Mouse (Mus musculus) MEL (cell line): ENCODE measurements around the gene Unc45b. TPM values are rescaled to one million over a fixed set of nuclear protein-coding genes. Genes with fewer than 3 reads are reported as not detected.

Experiments used
- DNase-seq: peaks from one replicate; pipeline ENCODE4 v3.0.0; 2011; ENCODE audit warnings: low read depth, low spot score
- H3K27ac ChIP-seq: 2 replicates; pipeline ENCODE4 v1.5.1; 2012; ENCODE audit warnings: low read depth, mild to moderate bottlenecking, control low read depth, low read length, moderate library complexity; ENCODE audit not compliant: control insufficient read depth
- H3K27me3 ChIP-seq, 2 experiments: fragments of 150-350 bp in 1 of 2; sonication (generic) in 1 of 2; 2 replicates each; pipeline ENCODE4 v1.6.1; 2012; ENCODE audit warnings: low read length in 2 of 2, mild to moderate bottlenecking in 2 of 2, improper control_type of control experiment in 1 of 2, moderate library complexity in 1 of 2; ENCODE audit not compliant: insufficient read depth in 2 of 2, control insufficient read depth in 1 of 2
- H3K36me3 ChIP-seq, 2 experiments: 2 replicates each; pipeline ENCODE4 v1.6.1; 2012 to 2014; ENCODE audit warnings: low read length in 2 of 2, improper control_type of control experiment in 1 of 2, inconsistent platforms in 1 of 2, mild to moderate bottlenecking in 1 of 2; ENCODE audit not compliant: insufficient read depth in 2 of 2, control insufficient read depth in 1 of 2
- H3K4me1 ChIP-seq, 2 experiments: fragments of 150-350 bp in 1 of 2; sonication (generic) in 1 of 2; 2 replicates each; pipeline ENCODE4 v1.6.1; 2012; ENCODE audit warnings: low read length in 2 of 2, improper control_type of control experiment in 1 of 2, mild to moderate bottlenecking in 1 of 2; ENCODE audit not compliant: insufficient read depth in 2 of 2, control insufficient read depth in 1 of 2
- H3K4me3 ChIP-seq, 2 experiments: fragments of 150-350 bp in 1 of 2; sonication (generic) in 1 of 2; 2 replicates each; pipeline ENCODE4 v1.5.1; 2012; ENCODE audit warnings: low read depth in 2 of 2, low read length in 2 of 2, mild to moderate bottlenecking in 2 of 2, moderate library complexity in 2 of 2, control low read depth in 1 of 2, improper control_type of control experiment in 1 of 2; ENCODE audit not compliant: control insufficient read depth in 1 of 2, insufficient read depth in 1 of 2
- H3K79me2 ChIP-seq: 2 replicates; pipeline ENCODE4 v1.6.1; 2012; ENCODE audit warnings: mild to moderate bottlenecking, low read length, moderate library complexity; ENCODE audit not compliant: control insufficient read depth, poor library complexity, insufficient read depth
- H3K9ac ChIP-seq: 2 replicates; pipeline ENCODE4 v1.6.1; 2012; ENCODE audit warnings: low read depth, mild to moderate bottlenecking, control low read depth, low read length, moderate library complexity; ENCODE audit not compliant: control insufficient read depth, poor library complexity, severe bottlenecking
- H3K9me3 ChIP-seq: fragments of 150-350 bp; sonication (generic); replicated peaks from 2 replicates; pipeline ENCODE4 v1.6.1; 2012; ENCODE audit warnings: mild to moderate bottlenecking, low read length, improper control_type of control experiment, moderate library complexity; ENCODE audit not compliant: insufficient read depth
- CHD2 ChIP-seq: IDR thresholded peaks from 2 replicates; pipeline ENCODE4 v1.6.1; 2011; ENCODE audit warnings: low read length, improper control_type of control experiment
- ETS1 ChIP-seq: IDR thresholded peaks from 2 replicates; pipeline ENCODE4 v1.6.1; 2012; ENCODE audit warnings: low read depth, mild to moderate bottlenecking, inconsistent platforms, low read length, improper control_type of control experiment, moderate library complexity
- HCFC1 ChIP-seq: IDR thresholded peaks from 2 replicates; pipeline ENCODE4 v1.6.1; 2012; ENCODE audit warnings: low read depth, mild to moderate bottlenecking, inconsistent platforms, low read length, improper control_type of control experiment, moderate library complexity
- JUND ChIP-seq: IDR thresholded peaks from 2 replicates; pipeline ENCODE4 v1.6.1; 2011; ENCODE audit warnings: low read depth, mild to moderate bottlenecking, improper control_type of control experiment, low read length
- KAT2A ChIP-seq: conservative IDR thresholded peaks from 2 replicates; pipeline ENCODE4 v1.6.1; 2012; ENCODE audit warnings: low read depth, low read length, improper control_type of control experiment, inconsistent platforms
- MEF2A ChIP-seq: IDR thresholded peaks from 2 replicates; pipeline ENCODE4 v1.6.1; 2014; ENCODE audit warnings: low read depth, mild to moderate bottlenecking, inconsistent platforms, low read length, improper control_type of control experiment; ENCODE audit not compliant: poor library complexity, insufficient replicate concordance, severe bottlenecking; ENCODE audit errors: extremely low read depth
- MYB ChIP-seq: IDR thresholded peaks from 2 replicates; pipeline ENCODE4 v1.6.1; 2011; ENCODE audit warnings: mild to moderate bottlenecking, low read depth, low read length, improper control_type of control experiment
- NRF1 ChIP-seq: IDR thresholded peaks from 2 replicates; pipeline ENCODE4 v1.6.1; 2014; ENCODE audit warnings: low read depth, mild to moderate bottlenecking, inconsistent platforms, low read length, improper control_type of control experiment, moderate library complexity; ENCODE audit not compliant: poor library complexity, insufficient read depth, severe bottlenecking
- POLR2A ChIP-seq, 2 experiments: IDR thresholded peaks; 2 replicates each; pipeline ENCODE4 v1.6.1; 2011 to 2012; ENCODE audit warnings: low read length in 2 of 2, mild to moderate bottlenecking in 2 of 2, control low read depth in 1 of 2, improper control_type of control experiment in 1 of 2, low read depth in 1 of 2, moderate library complexity in 1 of 2; ENCODE audit not compliant: control insufficient read depth in 1 of 2, insufficient read depth in 1 of 2, poor library complexity in 1 of 2
- POLR2AphosphoS5 ChIP-seq: IDR thresholded peaks from 2 replicates; pipeline ENCODE4 v1.6.1; 2012; ENCODE audit warnings: low read depth, borderline replicate concordance, mild to moderate bottlenecking, inconsistent platforms, low read length, moderate library complexity, mixed read lengths
- RAD21 ChIP-seq: IDR thresholded peaks from 2 replicates; pipeline ENCODE4 v1.6.1; 2011; ENCODE audit warnings: mild to moderate bottlenecking, low read depth, low read length, improper control_type of control experiment
- RCOR1 ChIP-seq: IDR thresholded peaks from 2 replicates; pipeline ENCODE4 v1.6.1; 2012; ENCODE audit warnings: low read depth, mild to moderate bottlenecking, inconsistent platforms, low read length, improper control_type of control experiment
- SMC3 ChIP-seq: IDR thresholded peaks from 2 replicates; pipeline ENCODE4 v1.6.1; 2011; ENCODE audit warnings: low read depth, low read length, improper control_type of control experiment
- TBP ChIP-seq: IDR thresholded peaks from 2 replicates; pipeline ENCODE4 v1.8.0; 2011; ENCODE audit warnings: low read depth, low read length, improper control_type of control experiment
- USF2 ChIP-seq, 2 experiments: IDR thresholded peaks; 2 replicates each; pipeline ENCODE4 v1.6.1; 2011 to 2012; ENCODE audit warnings: improper control_type of control experiment in 2 of 2, low read length in 2 of 2, borderline replicate concordance in 1 of 2, inconsistent platforms in 1 of 2, low read depth in 1 of 2, mild to moderate bottlenecking in 1 of 2; ENCODE audit not compliant: insufficient read depth in 1 of 2
- ZKSCAN1 ChIP-seq: IDR thresholded peaks from 2 replicates; pipeline ENCODE4 v1.6.1; 2012; ENCODE audit warnings: low read depth, mild to moderate bottlenecking, inconsistent platforms, low read length, improper control_type of control experiment, moderate library complexity
- polyA plus RNA-seq, 2 experiments: library from polyadenylated mRNA; stranded (reverse) in 1 of 2; unstranded in 1 of 2; fragments of >175 nt in 1 of 2; fragments of >200 nt in 1 of 2; gene quantifications; 2 replicates each; pipeline versions ENCODE4 v1.2.1 to v1.2.4; 2012; ENCODE audit warnings: low replicate concordance in 2 of 2, low read depth in 1 of 2; ENCODE audit not compliant: insufficient read length in 2 of 2, insufficient read depth in 1 of 2, missing spikeins in 1 of 2
- total RNA-seq: library from RNA; depleted of rRNA; stranded (reverse); fragments of 300-350 nt; gene quantifications from 2 replicates; pipeline ENCODE4 v1.2.3, GENCODE M21; 2012

Gene Unc45b
- total and polyA plus RNA-seq, 3 experiments = 0.08 to 0.29 TPM; not detected in 1

DNA sequence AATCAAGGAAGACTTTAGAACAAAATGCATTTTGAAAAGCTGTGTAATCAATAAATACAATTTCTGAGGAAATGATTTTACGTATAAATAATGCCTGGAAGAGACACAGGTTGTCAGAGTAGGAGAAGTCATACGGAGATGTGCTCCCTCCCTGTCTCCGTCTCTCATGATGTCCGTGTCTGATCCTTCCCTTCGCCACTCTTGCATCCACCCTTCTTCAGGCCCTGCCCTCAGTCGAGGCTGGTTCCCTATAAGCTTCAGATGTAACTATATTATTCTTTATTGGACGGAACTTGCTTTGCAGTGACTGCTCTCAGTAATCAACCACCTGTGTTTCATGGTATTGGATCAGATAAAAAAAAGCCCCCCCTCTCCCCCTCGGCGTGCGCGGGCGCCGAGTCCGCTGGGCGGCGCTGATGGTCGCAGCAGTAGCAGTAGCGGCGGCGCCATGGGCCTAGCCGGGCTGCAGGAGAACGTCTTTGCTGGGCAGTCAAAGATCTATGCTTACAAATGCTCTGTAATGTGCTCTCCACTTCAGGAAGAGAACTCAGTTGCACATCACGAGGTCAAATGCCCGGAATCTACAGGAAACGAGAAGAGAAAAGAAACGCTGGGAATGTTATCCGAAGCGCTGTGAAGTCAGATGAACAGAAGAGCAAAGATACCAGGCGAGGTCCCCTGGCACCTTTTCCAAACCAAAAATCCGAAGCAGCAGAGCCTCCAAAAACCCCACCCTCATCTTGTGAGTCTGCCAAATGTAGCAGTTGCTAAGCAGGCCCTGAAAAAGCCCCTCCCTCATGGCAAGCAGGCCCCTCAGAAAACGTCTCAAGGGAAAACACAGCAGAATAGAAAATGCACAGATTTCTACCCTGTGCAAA, 60.6 kb downstream of the Unc45b start:
- no peaks in the 10 kb centered on the region for H3K4me1 ChIP-seq
- no peak overlapping the region for H3K9ac ChIP-seq
- no peak for DNase-seq
- H3K36me3 ChIP-seq = no peaks in the 10 kb centered on the region
- H3K4me3 ChIP-seq = no peak overlapping the region
- TF ChIP-seq SMC3 (no peak), POLR2A (IDR thresholded peaks at IDR 0.05; ENCODE audit: control insufficient read depth in 1 of 2, insufficient read depth in 1 of 2, low read depth in 1 of 2, low read length in 2 of 2, poor library complexity in 1 of 2) (no peak), CHD2 (no peak), KAT2A (no peak), JUND (no peak), TBP (no peak), MYB (no peak), ETS1 (no peak), HCFC1 (no peak), POLR2AphosphoS5 (no peak)
- H3K79me2 ChIP-seq = no peaks in the 10 kb centered on the region
- no peaks in the 10 kb centered on the region for H3K9me3 ChIP-seq
- H3K27me3 ChIP-seq = peaks cover 26 to 37% of the 10 kb centered on the region in 2 experiments
- H3K27ac ChIP-seq = no peak overlapping the region

DNA sequence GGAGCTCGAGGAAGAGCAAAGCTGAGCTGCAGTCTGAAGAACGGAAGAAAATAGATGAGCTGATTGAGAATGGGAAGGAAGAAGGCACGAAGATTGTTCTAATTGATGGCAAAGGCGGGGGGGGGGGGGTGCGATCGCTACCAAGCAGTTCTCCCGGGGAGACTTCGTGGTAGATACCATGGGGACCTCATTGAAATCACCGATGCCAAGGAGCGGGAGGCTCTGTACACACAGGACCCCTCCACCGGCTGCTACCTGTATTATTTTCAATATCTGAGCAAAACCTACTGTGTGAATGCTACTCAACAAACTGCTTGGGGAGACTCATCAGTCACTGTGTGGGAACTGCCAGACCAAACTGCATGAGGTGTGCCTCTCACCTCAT, 61.2 kb downstream of the Unc45b start:
- Histone ChIP-seq H3K79me2 (no peaks in the 10 kb centered on the region), H3K9me3 (no peaks in the 10 kb centered on the region), H3K27me3 (peaks cover 23 to 36% of the 10 kb centered on the region in 2 experiments), H3K36me3 (no peaks in the 10 kb centered on the region), H3K4me1 (no peaks in the 10 kb centered on the region), H3K4me3 (no peak overlapping the region), H3K27ac (no peak overlapping the region), H3K9ac (no peak overlapping the region)
- TF ChIP-seq MEF2A (no peak), HCFC1 (no peak), ZKSCAN1 (no peak), KAT2A (no peak), RAD21 (no peak), SMC3 (no peak), NRF1 (no peak), RCOR1 (no peak), USF2 (IDR thresholded peaks at IDR 0.05; ENCODE audit: borderline replicate concordance in 1 of 2, insufficient read depth in 1 of 2, low read depth in 1 of 2, low read length in 2 of 2) (no peak)
- DNase-seq = no peak
